Mouse (Mus musculus) ES-Bruce4 (cell line): ENCODE measurements around the gene Gemin6. TPM values are rescaled to one million over a fixed set of nuclear protein-coding genes. Genes with fewer than 3 reads are reported as not detected.
"Not testable (repeated sequence)": the region's sequence is repeated elsewhere in the genome, so short reads cannot be mapped to it uniquely, and the experiment has no call there.

Experiments
- H3K27ac ChIP-seq: 2 replicates; pipeline ENCODE4 v1.5.1; 2012; ENCODE audit warnings: low read length, inconsistent platforms; ENCODE audit not compliant: insufficient read depth
- H3K27me3 ChIP-seq: 2 replicates; pipeline ENCODE4 v1.6.1; 2012; ENCODE audit warnings: mild to moderate bottlenecking, low read length, inconsistent platforms; ENCODE audit not compliant: control insufficient read depth, poor library complexity, insufficient read depth, severe bottlenecking
- H3K36me3 ChIP-seq: 2 replicates; pipeline ENCODE4 v1.6.1; 2012; ENCODE audit warnings: inconsistent platforms, mild to moderate bottlenecking, low read length, moderate library complexity; ENCODE audit not compliant: control insufficient read depth, poor library complexity, insufficient read depth, severe bottlenecking
- H3K4me1 ChIP-seq: one replicate; pipeline ENCODE4 v1.8.1; 2011; ENCODE audit warnings: low read length; ENCODE audit not compliant: control insufficient read depth, insufficient read depth
- H3K4me3 ChIP-seq: 2 replicates; pipeline ENCODE4 v1.5.1; 2011; ENCODE audit warnings: low read depth, mild to moderate bottlenecking, low read length
- H3K9ac ChIP-seq: 2 replicates; pipeline ENCODE4 v1.6.1; 2012; ENCODE audit warnings: low read depth, mild to moderate bottlenecking, inconsistent platforms; ENCODE audit not compliant: poor library complexity, severe bottlenecking
- H3K9me3 ChIP-seq: replicated peaks from 2 replicates; pipeline ENCODE4 v1.6.1; 2012; ENCODE audit warnings: mild to moderate bottlenecking, low read length, inconsistent platforms; ENCODE audit not compliant: control insufficient read depth, poor library complexity, insufficient read depth, severe bottlenecking
- CTCF ChIP-seq: IDR thresholded peaks from one replicate; pipeline ENCODE4 v1.8.1; 2011; ENCODE audit warnings: low read depth, low read length
- EP300 ChIP-seq: IDR thresholded peaks from 2 replicates; pipeline ENCODE4 v1.6.1; 2011; ENCODE audit warnings: low read depth, low read length; ENCODE audit not compliant: insufficient read depth
- POLR2A ChIP-seq: IDR thresholded peaks from one replicate; pipeline ENCODE4 v1.8.1; 2011; ENCODE audit warnings: low read length; ENCODE audit not compliant: insufficient read depth
- polyA plus RNA-seq: library from polyadenylated mRNA; stranded (reverse); fragments of >200 nt; gene quantifications from 2 replicates; pipeline ENCODE4 v1.2.4, GENCODE M21; 2011; ENCODE audit warnings: low read depth; ENCODE audit not compliant: missing spikeins, insufficient read depth, insufficient read length

The Gemin6 gene
- polyA plus RNA-seq, 1 experiment: 45.8 TPM

DNA sequence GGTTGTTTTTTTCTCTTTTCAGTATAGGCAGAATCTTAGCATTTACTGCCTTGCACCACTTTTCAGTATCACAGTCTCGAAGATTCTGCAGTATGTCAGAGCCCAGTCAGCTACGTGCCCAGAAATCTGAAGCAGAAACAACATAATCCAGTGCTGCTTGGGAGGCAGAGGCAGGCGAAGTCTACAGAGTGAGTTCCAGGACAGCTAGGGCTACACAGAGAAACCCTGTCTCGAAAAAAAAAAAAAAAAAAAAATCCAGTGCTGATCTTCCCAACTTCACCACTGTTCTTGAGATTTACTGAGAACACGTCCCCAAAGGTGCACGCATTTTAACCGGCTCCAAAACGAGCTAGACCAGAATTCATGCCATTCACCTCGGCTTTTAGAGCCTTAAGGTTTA lies 412 bp upstream of the Gemin6 start:
- no peaks in the 10 kb centered on the region for H3K9me3 ChIP-seq
- no peaks in the 10 kb centered on the region; the same call in 1 of the 2 replicates for H3K27me3 ChIP-seq
- H3K9ac ChIP-seq: peak overlapping the region; percentile 94
- no peak for TF ChIP-seq CTCF
- TF ChIP-seq EP300: no peak
- no peak for TF ChIP-seq POLR2A
- H3K4me3 ChIP-seq: peak overlapping the region; percentile 95
- peak overlapping the region; percentile 84 for H3K27ac ChIP-seq
- peaks cover 21% of the 10 kb centered on the region for H3K36me3 ChIP-seq
- no peaks in the 10 kb centered on the region for H3K4me1 ChIP-seq

DNA sequence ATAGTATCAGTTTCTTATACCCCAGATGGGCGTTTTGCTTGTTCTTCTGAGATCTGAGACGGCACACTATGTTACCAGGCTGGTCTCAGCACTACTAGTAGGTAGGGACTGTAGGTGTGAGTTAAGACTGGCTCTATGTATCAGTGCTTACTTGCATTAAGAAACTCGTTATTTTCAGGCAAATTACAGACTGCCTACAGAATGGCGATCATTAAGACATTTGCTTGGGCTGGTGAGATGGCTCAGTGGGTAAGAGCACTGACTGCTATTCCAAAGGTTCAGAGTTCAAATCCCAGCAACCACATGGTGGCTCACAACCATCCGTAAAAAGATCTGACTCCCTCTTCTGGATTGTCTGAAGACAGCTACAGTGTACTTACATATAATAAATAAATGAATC lies 901 bp downstream of the Gemin6 start:
- H3K9me3 ChIP-seq, H3K27me3 ChIP-seq, H3K4me1 ChIP-seq: not testable (repeated sequence)
- Histone ChIP-seq H3K36me3 (peaks cover 27% of the 10 kb centered on the region), H3K27ac (peak overlapping the region; percentile 85), H3K9ac (peak overlapping the region; percentile 94), H3K4me3 (peak overlapping the region; percentile 95)

DNA sequence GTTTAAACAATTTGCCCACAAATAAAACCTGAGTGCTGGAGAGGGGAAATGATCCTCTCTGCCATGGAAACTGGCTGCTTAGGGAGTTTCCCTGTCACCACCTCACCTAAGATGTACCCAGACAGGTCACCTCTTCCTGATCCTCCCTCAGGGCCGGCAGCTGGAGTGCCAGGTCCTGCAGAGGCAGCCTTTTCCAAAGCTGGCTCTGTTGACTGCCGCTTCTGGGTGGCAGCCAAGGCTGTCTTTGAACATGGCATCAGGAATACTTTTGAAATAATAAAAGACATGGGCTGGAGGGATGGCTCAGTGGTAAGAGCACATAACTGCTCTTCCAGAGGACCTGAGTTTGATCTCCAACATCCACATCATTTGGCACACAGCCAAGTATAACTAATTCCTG lies 5.2 kb downstream of the Gemin6 start:
- H3K4me3 ChIP-seq: no peak overlapping the region
- no peak overlapping the region for H3K27ac ChIP-seq
- no peaks in the 10 kb centered on the region for H3K27me3 ChIP-seq
- H3K4me1 ChIP-seq: peaks cover 4% of the 10 kb centered on the region
- no peaks in the 10 kb centered on the region for H3K9me3 ChIP-seq
- H3K36me3 ChIP-seq: peaks cover 27% of the 10 kb centered on the region
- TF ChIP-seq CTCF: no peak
- TF ChIP-seq EP300: no peak
- no peak for TF ChIP-seq POLR2A
- H3K9ac ChIP-seq: no peak overlapping the region

DNA sequence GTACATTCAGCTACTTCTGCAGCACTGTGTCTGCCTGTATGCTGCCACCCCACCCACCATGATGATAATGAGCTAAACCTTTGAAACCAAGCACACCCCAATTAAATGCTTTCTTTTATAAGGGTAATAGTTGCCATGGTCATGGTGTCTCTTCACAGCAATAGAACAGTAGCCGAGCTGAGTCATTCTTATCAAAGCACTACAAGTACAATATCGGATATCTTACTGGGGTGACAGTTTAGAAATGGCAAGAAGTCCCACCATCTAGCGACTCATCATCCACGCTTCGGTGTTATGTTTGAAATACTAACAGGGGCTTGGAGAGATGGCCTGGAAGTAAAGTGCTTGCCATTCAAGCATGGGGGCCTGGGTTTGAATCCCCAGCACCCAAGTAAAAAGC lies 9.6 kb downstream of the Gemin6 start:
- no peaks in the 10 kb centered on the region for H3K9me3 ChIP-seq
- TF ChIP-seq POLR2A (no peak), EP300 (no peak), CTCF (no peak)

DNA sequence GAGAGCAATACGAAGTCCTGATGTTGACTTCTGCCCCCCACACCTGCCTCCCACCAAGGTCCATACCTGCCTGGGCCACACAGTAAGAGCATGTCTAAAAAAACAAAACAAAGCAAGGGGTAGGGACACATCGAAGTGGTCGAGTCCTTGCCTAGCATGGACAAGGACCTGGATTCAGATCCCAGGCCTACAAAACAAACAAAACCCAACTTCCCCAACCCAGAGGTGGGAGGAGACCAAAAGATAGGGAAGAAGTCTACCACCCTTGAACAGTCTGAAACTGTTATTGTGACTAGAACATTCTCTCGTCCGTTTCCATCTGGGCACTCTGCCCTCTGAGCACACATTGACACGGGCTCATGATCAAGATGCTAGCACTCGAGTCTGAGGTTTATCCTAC lies 10.1 kb downstream of the Gemin6 start:
- TF ChIP-seq CTCF: no peak
- TF ChIP-seq POLR2A: no peak
- TF ChIP-seq EP300: no peak
- no peaks in the 10 kb centered on the region for H3K9me3 ChIP-seq
- H3K9ac ChIP-seq: no peak overlapping the region
- H3K36me3 ChIP-seq: peaks cover under 1% of the 10 kb centered on the region; the same call in 1 of the 2 replicates
- peaks cover 4% of the 10 kb centered on the region for H3K4me1 ChIP-seq
- H3K27me3 ChIP-seq: no peaks in the 10 kb centered on the region
- no peak overlapping the region for H3K4me3 ChIP-seq
- no peak overlapping the region for H3K27ac ChIP-seq

More for the DNA sequence above, 9.6 kb downstream of the Gemin6 start:
- Histone ChIP-seq H3K4me3 (no peak overlapping the region), H3K27me3 (no peaks in the 10 kb centered on the region), H3K36me3 (peaks cover 6% of the 10 kb centered on the region), H3K27ac (no peak overlapping the region), H3K9ac (no peak overlapping the region), H3K4me1 (peaks cover 4% of the 10 kb centered on the region)

DNA sequence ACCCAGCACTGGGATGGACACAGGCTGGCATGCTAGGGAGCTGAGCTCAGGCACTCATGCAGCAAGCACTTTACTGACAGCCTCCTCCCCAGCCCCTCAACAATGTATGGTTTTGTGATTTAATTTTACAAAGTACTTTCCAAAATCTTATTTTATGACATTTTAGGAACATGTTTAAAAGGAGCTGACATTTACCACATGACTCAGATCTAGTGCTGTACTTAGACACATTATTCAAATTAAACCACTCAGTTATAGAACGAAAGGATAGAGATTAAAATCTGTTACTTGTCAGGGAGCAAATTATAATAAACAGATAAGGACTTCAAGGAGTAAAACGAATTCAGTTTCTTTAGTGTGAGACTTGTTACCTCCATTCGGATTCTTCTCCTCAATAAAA lies 11.2 kb downstream of the Gemin6 start:
- Histone ChIP-seq H3K27ac (no peak overlapping the region), H3K9ac (no peak overlapping the region), H3K4me1 (peaks cover 4% of the 10 kb centered on the region), H3K27me3 (no peaks in the 10 kb centered on the region), H3K4me3 (no peak overlapping the region), H3K9me3 (no peaks in the 10 kb centered on the region), H3K36me3 (no peaks in the 10 kb centered on the region)
- no peak for TF ChIP-seq CTCF
- TF ChIP-seq EP300: no peak
- no peak for TF ChIP-seq POLR2A
